Mouse (Mus musculus) lung, embryonic 16.5 days (tissue): ENCODE measurements around the gene Trim65. TPM values are rescaled to one million over a fixed set of nuclear protein-coding genes. Genes with fewer than 3 reads are reported as not detected.

ENCODE experiments used
- polyA plus RNA-seq: library from polyadenylated mRNA; unstranded; fragments of >200 nt; fragmentation: Nextera tagmentation; extraction: Ambion mirVana; gene quantifications from 2 replicates; pipeline ENCODE4 v1.2.1, GENCODE M21; 2015

Gene Trim65
- polyA plus RNA-seq, 1 experiment from 2014 or later = 6.4 TPM

Other genes with a start within 250 kb of the Trim65 start
- 5.6 and 8.9 TPM in 2 replicates for gene Smim5, start 231.2 kb downstream of the Trim65 start, polyA plus RNA-seq
- 35.5 and 36.2 TPM in 2 replicates for gene Smim6, start 219.1 kb downstream of the Trim65 start, polyA plus RNA-seq
- 34.3 and 36.8 TPM in 2 replicates for gene Sap30bp, start 197.8 kb downstream of the Trim65 start, polyA plus RNA-seq
- gene Recql5, start 197.7 kb downstream of the Trim65 start, polyA plus RNA-seq = 23.6 and 25.7 TPM in 2 replicates
- 3.4 and 3.8 TPM in 2 replicates for gene Itgb4, start 156.4 kb downstream of the Trim65 start, polyA plus RNA-seq
- gene Galk1, start 118.4 kb downstream of the Trim65 start, polyA plus RNA-seq = 188 and 190 TPM in 2 replicates
- 1,792 and 1,937 TPM in 2 replicates for gene H3f3b, start 103.2 kb downstream of the Trim65 start, polyA plus RNA-seq
- gene Unk, start 100.8 kb downstream of the Trim65 start, polyA plus RNA-seq = 37.9 and 41.3 TPM in 2 replicates
- 7.2 and 8.9 TPM in 2 replicates for gene Unc13d, start 53.2 kb downstream of the Trim65 start, polyA plus RNA-seq
- gene Wbp2, start 44.1 kb downstream of the Trim65 start, polyA plus RNA-seq = 95.4 and 98.9 TPM in 2 replicates
- gene Trim47, start 3.9 kb downstream of the Trim65 start, polyA plus RNA-seq = 20.4 and 24.8 TPM in 2 replicates
- gene Mrpl38, start 7.7 kb upstream of the Trim65 start, polyA plus RNA-seq = 79.3 and 80.6 TPM in 2 replicates
- gene Fbf1, start 37.0 kb upstream of the Trim65 start, polyA plus RNA-seq = 36.1 and 37.3 TPM in 2 replicates
- gene Ten1, start 67.7 kb upstream of the Trim65 start, polyA plus RNA-seq = 74.9 and 87.3 TPM in 2 replicates
- 23.6 and 24.3 TPM in 2 replicates for gene Acox1, start 67.9 kb upstream of the Trim65 start, polyA plus RNA-seq
- gene Evpl, start 106.9 kb upstream of the Trim65 start, polyA plus RNA-seq = 4.4 and 4.7 TPM in 2 replicates
- gene Srp68, start 143.1 kb upstream of the Trim65 start, polyA plus RNA-seq = 75.3 and 79.2 TPM in 2 replicates
- 0.21 and 0.25 TPM in 2 replicates for gene Galr2, start 149.8 kb upstream of the Trim65 start, polyA plus RNA-seq
- 62.8 and 68.5 TPM in 2 replicates for gene Exoc7, start 176.1 kb upstream of the Trim65 start, polyA plus RNA-seq
- gene Foxj1, start 204.3 kb upstream of the Trim65 start, polyA plus RNA-seq = 22.1 and 24.6 TPM in 2 replicates